Mouse (Mus musculus): Measurements from ENCODE around the gene Actl6b. TPM values are rescaled to one million over a fixed set of nuclear protein-coding genes. Genes with fewer than 3 reads are reported as not detected.
A peak's percentile ranks its signal among the peaks of the same experiment; 100 is the strongest.

The Actl6b gene
- polyA plus RNA-seq, 1 experiment from 2014 or later = not detected

DNA sequence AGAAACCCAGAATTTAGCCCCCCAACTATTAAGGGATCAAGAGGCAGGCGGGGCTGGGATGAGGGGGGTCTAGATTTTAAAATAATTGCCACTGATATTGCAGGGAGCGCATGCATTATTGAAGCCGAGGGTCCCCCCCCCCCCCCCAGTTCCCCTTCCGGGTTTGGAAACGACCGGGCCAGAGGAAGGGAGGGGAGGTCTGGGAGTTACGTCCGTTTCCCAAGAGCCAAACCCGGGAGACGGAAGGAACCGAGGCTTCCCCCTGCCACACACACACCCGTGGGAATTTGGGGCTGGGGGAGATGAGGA is 20.6 kb upstream of the Actl6b start:
- peak overlapping the region; percentile 82 for H3K9ac ChIP-seq
- H3K4me1 ChIP-seq (ENCODE audit: insufficient read depth) = peaks cover 5% of the 10 kb centered on the region; the same call in 1 of the 2 replicates
- peaks cover 28% of the 10 kb centered on the region for H3K36me3 ChIP-seq (ENCODE audit: insufficient read depth)
- peak overlapping the region; percentile 92 for H3K27ac ChIP-seq (ENCODE audit: low read depth)
- H3K4me2 ChIP-seq = peak overlapping the region; percentile 96
- DNase-seq (no peak), ATAC-seq (ENCODE audit: insufficient read depth) (peak; percentile 10)
- H3K27me3 ChIP-seq (ENCODE audit: insufficient read depth, low read length) = no peaks in the 10 kb centered on the region
- under 1% methylated on average over 9 of the region's 12 CpGs for WGBS
- no peak for TF ChIP-seq CTCF (IDR thresholded peaks at IDR 0.05; ENCODE audit: low read depth)
- peak overlapping the region; percentile 83 for H3K4me3 ChIP-seq (ENCODE audit: low read depth, low read length)
- H3K9me3 ChIP-seq (ENCODE audit: low read depth, low read length) = no peaks in the 10 kb centered on the region

DNA sequence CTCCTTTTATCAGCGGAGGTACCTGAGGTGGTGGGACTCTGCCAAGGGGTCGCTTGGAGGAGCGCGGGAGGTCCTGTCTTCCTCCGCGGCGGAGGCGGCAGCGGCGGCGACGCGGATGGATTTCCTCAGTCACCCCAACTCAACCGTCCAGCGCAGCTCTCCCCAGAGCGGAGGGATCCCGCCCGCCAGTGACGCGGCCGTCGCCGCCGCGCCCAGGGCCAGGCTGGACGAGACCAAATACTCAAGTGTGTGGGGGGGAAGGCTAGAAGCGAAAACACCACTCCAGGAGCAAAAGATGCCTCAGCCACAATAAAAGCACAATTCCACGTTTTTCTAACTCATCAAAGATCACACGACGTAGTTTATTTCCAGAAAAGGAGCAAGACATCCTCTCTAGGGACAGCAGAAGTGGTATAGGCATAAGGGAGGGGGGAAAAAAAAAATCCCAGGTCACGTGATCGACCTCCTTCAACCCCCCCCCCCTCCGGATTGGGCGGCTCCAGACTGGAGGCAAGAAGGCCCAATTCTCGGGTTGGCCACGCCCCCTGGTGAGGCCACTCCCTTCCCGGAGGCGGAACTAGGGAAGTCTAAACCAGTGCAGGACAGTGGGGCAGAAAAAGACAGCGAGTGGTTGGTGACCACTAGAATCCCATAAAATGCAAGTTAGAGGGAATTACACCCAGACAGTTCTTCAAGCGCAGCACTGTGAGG is 20.0 kb upstream of the Actl6b start, which contains the start of the genes Epo and Gnb2:
Gene Epo, minus strand, starts transcription at position 126 of the 711 bp plus-strand sequence.
Gene Gnb2, minus strand, starts transcription at position 394 of the 711 bp plus-strand sequence.
- H3K4me2 ChIP-seq = peak within 1 kb of the TSS; percentile 96

DNA sequence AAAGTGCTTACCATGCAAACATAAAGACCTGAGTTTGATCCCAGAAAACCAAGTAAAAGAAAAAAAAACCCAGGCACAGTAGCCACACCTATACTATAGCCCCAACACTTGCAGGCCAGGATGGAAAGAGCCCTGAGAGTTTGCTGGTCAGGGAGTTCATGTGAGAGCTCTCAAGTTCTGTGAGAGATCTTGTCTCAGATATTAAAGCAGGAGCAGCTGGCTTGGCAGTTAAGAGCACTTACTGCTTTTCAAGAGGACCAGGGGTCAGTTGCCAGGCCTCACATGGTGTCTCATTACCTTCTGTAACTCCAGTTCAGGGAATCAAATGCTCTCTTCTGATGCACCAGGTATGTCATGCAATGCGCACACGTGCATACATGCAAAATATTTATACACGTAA is 18.6 kb upstream of the Actl6b start:
- H3K4me3 ChIP-seq (ENCODE audit: low read depth, low read length) = no peak overlapping the region
- WGBS = 77% methylated on average over 3 of the region's 3 CpGs
- no peak overlapping the region for H3K4me2 ChIP-seq
- TF ChIP-seq CTCF (IDR thresholded peaks at IDR 0.05; ENCODE audit: low read depth) = no peak
- no peaks in the 10 kb centered on the region for H3K9me3 ChIP-seq (ENCODE audit: low read depth, low read length)
- ATAC-seq (ENCODE audit: insufficient read depth) (no peak), DNase-seq (no peak)
- peaks cover 5% of the 10 kb centered on the region; the same call in 1 of the 2 replicates for H3K4me1 ChIP-seq (ENCODE audit: insufficient read depth)
- no peaks in the 10 kb centered on the region for H3K27me3 ChIP-seq (ENCODE audit: insufficient read depth, low read length)
- H3K36me3 ChIP-seq (ENCODE audit: insufficient read depth) = peaks cover 8% of the 10 kb centered on the region
- no peak overlapping the region for H3K27ac ChIP-seq (ENCODE audit: low read depth)
- H3K9ac ChIP-seq = no peak overlapping the region

More for the DNA sequence above, 20.0 kb upstream of the Actl6b start, which contains the start of the genes Epo and Gnb2:
- WGBS = 0% methylated on average over 40 of the region's 40 CpGs
- H3K27ac ChIP-seq (ENCODE audit: low read depth) = peak within 1 kb of the TSS; percentile 92
- ATAC-seq (ENCODE audit: insufficient read depth) (peak; percentile 76), DNase-seq (peak; percentile 99)
- H3K36me3 ChIP-seq (ENCODE audit: insufficient read depth) = peaks cover 23% of the 10 kb centered on the region
- peak within 1 kb of the TSS; percentile 82 for H3K9ac ChIP-seq
- peak within 1 kb of the TSS; percentile 83 for H3K4me3 ChIP-seq (ENCODE audit: low read depth, low read length)
- TF ChIP-seq CTCF (IDR thresholded peaks at IDR 0.05; ENCODE audit: low read depth) = no peak
- no peaks in the 10 kb centered on the region for H3K27me3 ChIP-seq (ENCODE audit: insufficient read depth, low read length)
- H3K9me3 ChIP-seq (ENCODE audit: low read depth, low read length) = no peaks in the 10 kb centered on the region
- peaks cover 5% of the 10 kb centered on the region; the same call in 1 of the 2 replicates for H3K4me1 ChIP-seq (ENCODE audit: insufficient read depth)

DNA sequence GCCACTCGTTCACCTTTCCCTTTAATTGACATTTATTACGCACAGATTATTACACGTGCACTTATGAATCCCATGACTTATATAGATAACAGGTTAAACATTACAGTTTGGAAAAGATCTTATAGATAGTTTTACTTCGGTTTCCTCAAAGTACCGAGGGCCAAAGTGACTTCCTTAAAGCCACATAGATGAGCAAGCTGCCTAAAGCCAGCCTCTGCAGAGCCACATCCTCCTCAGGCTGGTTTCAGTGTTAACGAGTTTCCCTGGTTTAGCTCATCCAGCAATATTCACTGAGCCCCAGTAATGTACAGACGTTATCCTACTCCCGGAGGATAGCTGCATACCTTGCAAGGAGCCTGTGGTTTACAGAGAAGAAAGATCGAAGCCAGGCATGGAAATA is 18.0 kb upstream of the Actl6b start:
- peaks cover 5% of the 10 kb centered on the region; the same call in 1 of the 2 replicates for H3K4me1 ChIP-seq (ENCODE audit: insufficient read depth)
- TF ChIP-seq CTCF (IDR thresholded peaks at IDR 0.05; ENCODE audit: low read depth) = no peak
- no peak overlapping the region for H3K9ac ChIP-seq
- H3K9me3 ChIP-seq (ENCODE audit: low read depth, low read length) = no peaks in the 10 kb centered on the region
- no peak overlapping the region for H3K27ac ChIP-seq (ENCODE audit: low read depth)
- ATAC-seq (ENCODE audit: insufficient read depth) (no peak), DNase-seq (no peak)
- H3K4me2 ChIP-seq = no peak overlapping the region
- no peak overlapping the region for H3K4me3 ChIP-seq (ENCODE audit: low read depth, low read length)
- H3K27me3 ChIP-seq (ENCODE audit: insufficient read depth, low read length) = no peaks in the 10 kb centered on the region
- peaks cover 2% of the 10 kb centered on the region for H3K36me3 ChIP-seq (ENCODE audit: insufficient read depth)
- 71% methylated on average over 9 of the region's 9 CpGs for WGBS

DNA sequence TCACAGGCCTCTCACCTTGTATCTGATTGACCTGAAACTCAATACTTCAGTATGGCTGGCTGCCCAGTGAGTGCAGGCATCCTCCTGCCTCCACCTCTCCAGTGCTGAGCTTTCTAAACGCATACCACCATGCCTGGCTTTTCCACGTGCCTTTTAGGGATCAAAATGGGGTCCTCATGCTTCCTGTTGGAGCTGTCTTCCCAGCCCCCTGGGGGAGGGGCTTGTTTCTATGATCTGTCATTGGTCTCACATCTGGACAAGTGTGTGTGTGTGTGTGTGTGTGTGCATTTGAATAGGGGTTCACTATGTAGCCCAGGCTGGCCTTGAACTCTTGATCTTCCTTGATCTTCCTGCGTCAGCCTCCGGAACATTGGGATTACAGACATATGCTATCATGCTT is 15.9 kb upstream of the Actl6b start:
- Histone ChIP-seq H3K9ac (no peak overlapping the region), H3K4me1 (ENCODE audit: insufficient read depth) (0 out of 2 replicates have a peak, but pooled peaks cover 2% of the 10 kb centered on the region), H3K36me3 (ENCODE audit: insufficient read depth) (no peaks in the 10 kb centered on the region), H3K27me3 (ENCODE audit: insufficient read depth, low read length) (no peaks in the 10 kb centered on the region), H3K4me3 (ENCODE audit: low read depth, low read length) (no peak overlapping the region), H3K9me3 (ENCODE audit: low read depth, low read length) (no peaks in the 10 kb centered on the region), H3K4me2 (no peak overlapping the region), H3K27ac (ENCODE audit: low read depth) (no peak overlapping the region)
- TF ChIP-seq CTCF (IDR thresholded peaks at IDR 0.05; ENCODE audit: low read depth) = no peak
- whole genome bisulfite sequencing = 44% methylated on average over 4 of the region's 4 CpGs
- DNase-seq (no peak), ATAC-seq (ENCODE audit: insufficient read depth) (no peak)

DNA sequence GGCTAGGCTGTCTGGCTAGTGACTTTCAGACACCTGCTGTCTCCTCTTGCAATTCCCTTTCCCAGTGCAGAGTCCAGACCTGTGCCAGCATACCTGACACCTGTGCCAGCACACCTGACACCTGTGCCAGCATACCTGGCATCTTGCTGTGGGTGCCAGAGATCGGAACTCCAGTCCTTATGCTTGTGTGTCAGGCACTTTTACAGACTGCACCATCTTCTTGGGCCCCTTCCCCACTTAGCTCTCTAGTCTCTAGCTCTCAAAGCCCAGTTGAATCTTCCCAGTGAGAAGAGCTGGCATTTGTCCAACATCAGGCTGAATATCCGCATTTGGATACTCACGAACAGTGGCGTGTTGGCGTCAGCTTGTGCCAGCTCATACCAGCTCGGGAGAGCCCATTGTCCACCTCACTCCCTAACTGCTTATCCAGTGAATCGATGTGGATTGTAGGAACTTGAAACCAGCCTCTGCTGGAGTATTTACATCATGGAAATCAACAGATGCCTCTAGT is 14.0 kb upstream of the Actl6b start:
- Histone ChIP-seq H3K9ac (no peak overlapping the region), H3K27me3 (ENCODE audit: insufficient read depth, low read length) (no peaks in the 10 kb centered on the region), H3K36me3 (ENCODE audit: insufficient read depth) (no peaks in the 10 kb centered on the region), H3K4me1 (ENCODE audit: insufficient read depth) (no peaks in the 10 kb centered on the region), H3K4me2 (no peak overlapping the region), H3K9me3 (ENCODE audit: low read depth, low read length) (no peaks in the 10 kb centered on the region), H3K27ac (ENCODE audit: low read depth) (no peak overlapping the region), H3K4me3 (ENCODE audit: low read depth, low read length) (no peak overlapping the region)
- no peak for TF ChIP-seq CTCF (IDR thresholded peaks at IDR 0.05; ENCODE audit: low read depth)
- ATAC-seq (ENCODE audit: insufficient read depth) = no peak
- 43% methylated on average over 7 of the region's 7 CpGs for WGBS
- DNase-seq = peak; percentile 74

DNA sequence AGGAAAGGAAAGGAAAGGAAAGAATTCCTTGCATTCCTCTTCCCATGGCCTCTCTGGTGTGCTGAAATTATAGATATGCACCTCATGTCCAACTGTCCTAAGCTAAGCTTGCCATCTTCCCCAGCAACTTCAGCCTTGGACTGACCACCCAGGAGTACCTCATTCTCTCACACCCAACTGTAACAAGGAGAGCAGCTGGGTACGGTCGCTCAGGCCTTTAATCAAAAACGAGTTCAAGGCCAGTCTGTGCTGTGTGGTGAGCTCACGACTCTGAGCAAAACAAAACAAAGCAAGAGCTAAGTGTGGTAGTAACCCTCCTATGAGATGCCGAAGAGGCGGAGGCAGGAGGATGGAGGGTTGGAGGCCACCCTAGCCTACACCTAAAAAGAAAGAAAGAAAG is 12.3 kb upstream of the Actl6b start:
- no peak overlapping the region for H3K4me3 ChIP-seq (ENCODE audit: low read depth, low read length)
- H3K36me3 ChIP-seq (ENCODE audit: insufficient read depth) = no peaks in the 10 kb centered on the region
- no peaks in the 10 kb centered on the region for H3K9me3 ChIP-seq (ENCODE audit: low read depth, low read length)
- no peak for DNase-seq
- 67% methylated on average over 6 of the region's 6 CpGs for WGBS
- no peaks in the 10 kb centered on the region for H3K4me1 ChIP-seq (ENCODE audit: insufficient read depth)
- no peaks in the 10 kb centered on the region for H3K27me3 ChIP-seq (ENCODE audit: insufficient read depth, low read length)
- H3K4me2 ChIP-seq = no peak overlapping the region
- H3K9ac ChIP-seq = no peak overlapping the region
- no peak overlapping the region for H3K27ac ChIP-seq (ENCODE audit: low read depth)
- no peak for TF ChIP-seq CTCF (IDR thresholded peaks at IDR 0.05; ENCODE audit: low read depth)
- ATAC-seq (ENCODE audit: insufficient read depth) = no peak
